Mouse (Mus musculus): ENCODE measurements at regions not wholly inside any gene's neighbourhood (a gene's known extent, or its start where the extent isn't known, plus 50 kb on each side); places are given as distances from the start of the nearest gene placed in this dataset.

GRCm38 (mm10) chr10:68334054-68334453, 55.5 kb upstream of the Arid5b start:
- no peak for TF ChIP-seq CTCF (IDR thresholded peaks at IDR 0.05; ENCODE audit: control insufficient read depth, insufficient read depth, insufficient read length)
- TF ChIP-seq USF1 (IDR thresholded peaks at IDR 0.05; ENCODE audit: low read depth), result no peak
- TF ChIP-seq MYOD1 (IDR thresholded peaks at IDR 0.05; ENCODE audit: control insufficient read depth, insufficient read length, low read depth), result no peak
- TF ChIP-seq MYOG (IDR thresholded peaks at IDR 0.05; ENCODE audit: control insufficient read depth, extremely low read depth, insufficient read length), result no peak
- no peak for TF ChIP-seq MAX (IDR thresholded peaks at IDR 0.05)

All from C2C12 (cell line).